Mouse (Mus musculus): ENCODE measurements around the gene Rnf182. TPM values are rescaled to one million over a fixed set of nuclear protein-coding genes. Genes with fewer than 3 reads are reported as not detected.

Gene Rnf182
- polyA plus RNA-seq, 1 experiment from 2014 or later = 30.5 TPM

Other genes starting within 250 kb of the Rnf182 start
- 140 and 144 TPM in 2 replicates for gene Nol7, start 217.3 kb upstream of the Rnf182 start, polyA plus RNA-seq (2015; fragmentation: Nextera tagmentation; extraction: Ambion mirVana)
- 10.0 and 11.2 TPM in 2 replicates for gene Ranbp9, start 134.4 kb upstream of the Rnf182 start, polyA plus RNA-seq (2015; fragmentation: Nextera tagmentation; extraction: Ambion mirVana)
- gene Mcur1, start 55.5 kb upstream of the Rnf182 start, polyA plus RNA-seq (2015; fragmentation: Nextera tagmentation; extraction: Ambion mirVana) = 6.2 and 8.0 TPM in 2 replicates
- 33.9 and 36.4 TPM in 2 replicates for gene Cd83, start 169.1 kb downstream of the Rnf182 start, polyA plus RNA-seq (2015; fragmentation: Nextera tagmentation; extraction: Ambion mirVana)

Data from hindbrain, embryonic 16.5 days (tissue).